7 mouse cellular contexts compared by ENCODE assay signal in genomic region chr5:115538017-115538692, GRCm38 (mm10). TPM values are rescaled to one million over a fixed set of nuclear protein-coding genes. Genes with fewer than 3 reads are reported as not detected.
DNase-seq lines count a peak whose midpoint lies in the region; ATAC-seq lines count a peak whose summit lies in the region.

No protein-coding gene starts in this region.

- H3K4me3 ChIP-seq in kidney, embryonic 15.5 days (replicated peaks) = no peak overlapping the region
- no peak overlapping the region for H3K4me3 ChIP-seq in neural tube, embryonic 15.5 days (replicated peaks)

- no peaks in the 10 kb centered on the region for H3K36me3 ChIP-seq in kidney, embryonic 15.5 days
- H3K36me3 ChIP-seq in neural tube, embryonic 15.5 days = no peaks in the 10 kb centered on the region

- H3K4me1 ChIP-seq in kidney, embryonic 15.5 days = peaks cover 74% of the 10 kb centered on the region
- H3K4me1 ChIP-seq in neural tube, embryonic 15.5 days = peaks cover 54% of the 10 kb centered on the region

- H3K4me2 ChIP-seq in kidney, embryonic 15.5 days = peak overlapping the region; percentile 30
- peak overlapping the region; percentile 31; the same call in 1 of the 2 replicates for H3K4me2 ChIP-seq in neural tube, embryonic 15.5 days

- WGBS in kidney, embryonic 15.5 days = 68% methylated on average over 13 of the region's 13 CpGs
- WGBS in neural tube, embryonic 15.5 days = 67% methylated on average over 13 of the region's 13 CpGs

- 0 out of 2 replicates have a peak, but pooled peaks cover 3% of the 10 kb centered on the region for H3K27me3 ChIP-seq in kidney, embryonic 15.5 days
- no peaks in the 10 kb centered on the region for H3K27me3 ChIP-seq in neural tube, embryonic 15.5 days (replicated peaks)

- peak; percentile 41 for DNase-seq in lung, postnatal 10 days
- no peak for DNase-seq in lung, postnatal 14 days
- no peak for DNase-seq in layer of hippocampus, postnatal 36 days
- no peak for DNase-seq in retina, postnatal 1 day

- no peaks in the 10 kb centered on the region for H3K9me3 ChIP-seq in kidney, embryonic 15.5 days (replicated peaks)
- H3K9me3 ChIP-seq in neural tube, embryonic 15.5 days (replicated peaks) = no peaks in the 10 kb centered on the region

- ATAC-seq in erythroblast, adult 5-6 weeks (replicated peaks; ENCODE audit: low FRiP score, poor library complexity, severe bottlenecking) = peak; percentile 12; the same call in 1 of the 2 replicates
- 0 out of 2 replicates have a peak, but pooled peaks have one; percentile 4 for ATAC-seq in kidney, embryonic 15.5 days (replicated peaks; ENCODE audit: low FRiP score)
- 0 out of 2 replicates have a peak, but pooled peaks have one; percentile 9 for ATAC-seq in neural tube, embryonic 15.5 days (ENCODE audit: low FRiP score)

- H3K9ac ChIP-seq in kidney, embryonic 15.5 days = 0 out of 2 replicates have a peak overlapping the region, but pooled peaks have one; percentile 2
- peak overlapping the region; percentile 20; the same call in 1 of the 2 replicates for H3K9ac ChIP-seq in neural tube, embryonic 15.5 days (replicated peaks)

- H3K27ac ChIP-seq in kidney, embryonic 15.5 days = peak overlapping the region; percentile 72
- H3K27ac ChIP-seq in neural tube, embryonic 15.5 days (replicated peaks) = peak overlapping the region; percentile 48

RNA-seq across cellular contexts. Expression of gene Rplp0, which starts 21.1 kb away (rescaled TPM):
- 681 and 822 TPM in 2 replicates for total RNA-seq in erythroblast, adult 5-6 weeks (2015; ENCODE audit: low replicate concordance)
- 339 and 478 TPM in 2 replicates for total RNA-seq in erythroblast, adult 5-6 weeks (2017; ENCODE audit: low replicate concordance)
- 1,539 and 1,600 TPM in 2 replicates for polyA plus RNA-seq in kidney, embryonic 15.5 days (2015; fragmentation: Nextera tagmentation; extraction: Ambion mirVana)
- 785 and 1,036 TPM in 2 replicates for polyA plus RNA-seq in neural tube, embryonic 15.5 days (2015; fragmentation: Nextera tagmentation; extraction: Ambion mirVana)
- 100 to 1,000 TPM; 223 to 227 TPM for total RNA-seq in layer of hippocampus, postnatal 36 days (2021)

RNA-seq across cellular contexts. Expression of gene Gcn1l1, which starts 26.9 kb away (rescaled TPM):
- total RNA-seq in erythroblast, adult 5-6 weeks (2015; ENCODE audit: low replicate concordance) = 9.4 and 10.9 TPM in 2 replicates
- 14.2 and 21.3 TPM in 2 replicates for total RNA-seq in erythroblast, adult 5-6 weeks (2017; ENCODE audit: low replicate concordance)
- 44.3 and 49.3 TPM in 2 replicates for polyA plus RNA-seq in kidney, embryonic 15.5 days (2015; fragmentation: Nextera tagmentation; extraction: Ambion mirVana)
- polyA plus RNA-seq in neural tube, embryonic 15.5 days (2015; fragmentation: Nextera tagmentation; extraction: Ambion mirVana) = 35.7 and 37.6 TPM in 2 replicates
- total RNA-seq in layer of hippocampus, postnatal 36 days (2021) = 10 to 100 TPM; 69.4 to 73.1 TPM

RNA-seq across cellular contexts. Expression of gene Pxn, which starts 31.7 kb away (rescaled TPM):
- total RNA-seq in erythroblast, adult 5-6 weeks (2015; ENCODE audit: low replicate concordance) = 18.8 and 38.5 TPM in 2 replicates
- 14.8 and 57.5 TPM in 2 replicates for total RNA-seq in erythroblast, adult 5-6 weeks (2017; ENCODE audit: low replicate concordance)
- 51.7 and 56.1 TPM in 2 replicates for polyA plus RNA-seq in kidney, embryonic 15.5 days (2015; fragmentation: Nextera tagmentation; extraction: Ambion mirVana)
- polyA plus RNA-seq in neural tube, embryonic 15.5 days (2015; fragmentation: Nextera tagmentation; extraction: Ambion mirVana) = 21.3 and 28.2 TPM in 2 replicates
- total RNA-seq in layer of hippocampus, postnatal 36 days (2021) = 10 to 100 TPM; 39.8 to 46.1 TPM

RNA-seq across cellular contexts. Expression of gene Sirt4, which starts 53.6 kb away (rescaled TPM):
- total RNA-seq in erythroblast, adult 5-6 weeks (2015; ENCODE audit: low replicate concordance) = 3.1 and 5.9 TPM in 2 replicates
- total RNA-seq in erythroblast, adult 5-6 weeks (2017; ENCODE audit: low replicate concordance) = 0.60 and 2.0 TPM in 2 replicates
- 24.6 and 25.0 TPM in 2 replicates for polyA plus RNA-seq in kidney, embryonic 15.5 days (2015; fragmentation: Nextera tagmentation; extraction: Ambion mirVana)
- 31.0 and 37.1 TPM in 2 replicates for polyA plus RNA-seq in neural tube, embryonic 15.5 days (2015; fragmentation: Nextera tagmentation; extraction: Ambion mirVana)
- total RNA-seq in layer of hippocampus, postnatal 36 days (2021) = 10 to 100 TPM; 46.4 to 50.7 TPM
